Mouse (Mus musculus): ENCODE results near the gene Zfp831.

DNA sequence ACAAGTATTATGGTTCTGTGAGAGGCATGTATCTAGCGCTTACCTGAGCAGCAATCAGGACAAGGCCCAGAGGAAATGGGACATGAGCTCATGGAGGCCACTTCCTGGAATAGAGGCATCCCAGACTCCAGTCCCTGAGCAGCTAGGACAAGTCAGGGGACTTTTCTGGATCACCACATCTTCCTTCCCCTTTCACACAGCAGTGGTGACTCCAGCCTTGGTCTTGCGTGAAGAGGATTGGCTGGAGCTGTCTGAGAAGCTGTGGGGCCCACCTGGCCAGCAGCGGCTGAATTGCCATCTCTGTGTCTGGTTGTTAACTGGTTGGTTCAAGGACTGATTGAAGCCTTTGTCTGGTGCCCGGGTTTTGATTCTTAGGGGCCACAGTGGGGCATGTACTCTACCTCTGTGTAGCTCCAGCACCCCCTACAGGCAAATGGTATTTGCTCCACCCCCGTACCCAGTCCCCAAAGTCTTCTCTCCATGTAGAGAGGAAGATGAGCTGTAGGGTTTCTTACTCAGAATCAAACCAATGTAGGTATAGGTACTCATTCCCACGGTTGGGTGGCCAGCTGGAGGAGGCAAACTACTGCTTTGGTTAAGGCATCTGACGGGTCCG is 15.0 kb downstream of the Zfp831 start:
- TF ChIP-seq ZNF384 (IDR thresholded peaks at IDR 0.05; ENCODE audit: low read depth, low read length) (no peak), MAX (IDR thresholded peaks at IDR 0.05; ENCODE audit: low read length) (no peak), POLR2A (IDR thresholded peaks at IDR 0.05; ENCODE audit: control insufficient read depth in 1 of 2, insufficient read depth in 1 of 2, low read depth in 1 of 2, low read length in 2 of 2, poor library complexity in 1 of 2) (no peak), POLR2AphosphoS2 (IDR thresholded peaks at IDR 0.05; ENCODE audit: low read length) (no peak), TCF12 (IDR thresholded peaks at IDR 0.05; ENCODE audit: low read depth, low read length) (no peak)
